Mouse (Mus musculus) embryonic facial prominence, embryonic 15.5 days (tissue): ENCODE data around the gene Tsc22d3. TPM values are rescaled to one million over a fixed set of nuclear protein-coding genes. Genes with fewer than 3 reads are reported as not detected.

Experiments used
- ATAC-seq: fragments of 200-750 bp; cut with Nextera tagmentation; 2 replicates; pipeline ENCODE4 v1.8.0; 2017; ENCODE audit warnings: low read depth, moderate TSS enrichment; ENCODE audit not compliant: insufficient number of reproducible peaks, low FRiP score, low TSS enrichment
- H3K27ac ChIP-seq: fragments of 300-500 bp; sonication (generic); replicated peaks from 2 replicates; pipeline ENCODE4 v1.5.1; 2015; ENCODE audit warnings: mild to moderate bottlenecking, inconsistent platforms
- H3K27me3 ChIP-seq: fragments of 300-500 bp; sonication (generic); 2 replicates; pipeline ENCODE4 v1.6.1; 2015; ENCODE audit warnings: inconsistent platforms
- H3K36me3 ChIP-seq: fragments of 300-500 bp; sonication (generic); 2 replicates; pipeline ENCODE4 v1.6.1; 2015; ENCODE audit warnings: mild to moderate bottlenecking, inconsistent platforms
- H3K4me1 ChIP-seq: fragments of 300-500 bp; sonication (generic); 2 replicates; pipeline ENCODE4 v1.6.1; 2015; ENCODE audit warnings: inconsistent platforms
- H3K4me2 ChIP-seq: fragments of 300-500 bp; sonication (generic); replicated peaks from 2 replicates; pipeline ENCODE4 v1.6.1; 2015; ENCODE audit warnings: mild to moderate bottlenecking, inconsistent platforms
- H3K4me3 ChIP-seq: fragments of 300-500 bp; sonication (generic); replicated peaks from 2 replicates; pipeline ENCODE4 v1.5.1; 2015; ENCODE audit warnings: mild to moderate bottlenecking, inconsistent platforms
- H3K9ac ChIP-seq: fragments of 300-500 bp; sonication (generic); 2 replicates; pipeline ENCODE4 v1.6.1; 2015; ENCODE audit warnings: inconsistent platforms
- H3K9me3 ChIP-seq: fragments of 300-500 bp; sonication (generic); replicated peaks from 2 replicates; pipeline ENCODE4 v1.6.1; 2016; ENCODE audit warnings: inconsistent platforms
- WGBS: fragments of 180-500 bp; shearing (Covaris S2); methylation state at CpG from one replicate; pipeline ENCODE4 v1.1.7; 2015; 5-methylcytosine and 5-hydroxymethylcytosine counted together
- polyA plus RNA-seq: library from polyadenylated mRNA; unstranded; fragments of >200 nt; fragmentation: Nextera tagmentation; extraction: Ambion mirVana; gene quantifications from 2 replicates; pipeline ENCODE4 v1.2.1, GENCODE M21; 2015

Gene Tsc22d3
- polyA plus RNA-seq, 1 experiment from 2014 or later, result 129 TPM

DNA sequence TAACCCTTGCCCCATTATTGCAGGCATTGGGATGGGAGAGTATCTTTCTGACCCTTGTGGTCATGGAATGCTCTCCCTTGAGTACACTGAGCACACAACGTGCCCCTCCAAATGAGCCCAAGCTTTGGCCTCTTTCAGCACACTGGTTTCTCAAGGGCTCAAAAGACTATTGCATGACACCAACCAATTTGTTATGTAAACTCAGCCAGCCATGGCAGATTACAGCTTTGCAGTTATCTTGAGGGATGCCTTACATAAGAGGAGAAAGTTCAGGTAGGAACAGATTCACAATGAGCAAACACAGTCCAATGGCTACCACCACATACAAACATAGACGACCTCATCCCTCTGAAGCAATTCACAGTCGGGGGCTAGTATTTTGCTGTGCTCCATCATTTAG lies 9.3 kb downstream of the Tsc22d3 start:
- Histone ChIP-seq H3K4me1 (no peaks in the 10 kb centered on the region), H3K4me2 (no peak overlapping the region), H3K27me3 (peaks cover 21% of the 10 kb centered on the region), H3K27ac (no peak overlapping the region), H3K9me3 (no peaks in the 10 kb centered on the region), H3K36me3 (no peaks in the 10 kb centered on the region), H3K4me3 (no peak overlapping the region), H3K9ac (no peak overlapping the region)
- no peak for ATAC-seq
- WGBS, result 71% methylated on average over 3 of the region's 3 CpGs

DNA sequence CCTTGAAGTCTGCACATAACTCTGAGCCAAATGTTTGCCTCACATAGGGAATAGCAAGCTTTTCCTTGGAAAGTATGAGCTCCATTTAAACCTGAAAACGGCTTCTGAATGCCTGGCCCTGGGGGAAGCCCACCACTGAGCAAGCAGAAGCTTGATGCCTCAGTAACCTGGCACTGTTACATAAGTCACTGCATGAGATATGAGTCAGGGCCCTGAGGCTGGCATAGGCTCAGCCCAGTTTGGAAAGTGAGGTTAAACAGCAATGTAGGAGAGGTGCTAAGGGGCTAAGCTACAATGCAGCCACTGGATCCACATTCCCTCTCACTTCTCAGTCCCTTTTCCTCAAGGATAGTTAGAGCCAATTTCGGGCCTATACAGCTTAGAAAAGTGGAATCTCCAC lies 10.3 kb downstream of the Tsc22d3 start:
- WGBS, result 56% methylated on average over 2 of the region's 2 CpGs
- Histone ChIP-seq H3K4me3 (no peak overlapping the region), H3K9ac (no peak overlapping the region), H3K9me3 (no peaks in the 10 kb centered on the region), H3K4me2 (no peak overlapping the region), H3K36me3 (no peaks in the 10 kb centered on the region), H3K27me3 (peaks cover 24% of the 10 kb centered on the region), H3K27ac (no peak overlapping the region), H3K4me1 (no peaks in the 10 kb centered on the region)
- no peak for ATAC-seq

- peaks cover 25% of the 10 kb centered on the region for H3K27me3 ChIP-seq
- no peak for ATAC-seq
- H3K4me2 ChIP-seq, result no peak overlapping the region
- no peak overlapping the region for H3K9ac ChIP-seq
- H3K27ac ChIP-seq, result no peak overlapping the region
- H3K36me3 ChIP-seq, result no peaks in the 10 kb centered on the region
- no peaks in the 10 kb centered on the region for H3K4me1 ChIP-seq
- no peaks in the 10 kb centered on the region for H3K9me3 ChIP-seq
- no peak overlapping the region for H3K4me3 ChIP-seq
- 63% methylated on average over 4 of the region's 4 CpGs for WGBS
These were observed 11.2 kb downstream of the Tsc22d3 start for GRCm38 (mm10) chrX:140589194-140589751.

- WGBS, result 72% methylated on average over 5 of the region's 5 CpGs
- ATAC-seq, result no peak
- H3K4me3 ChIP-seq, result no peak overlapping the region
These were observed 11.9 kb downstream of the Tsc22d3 start for GRCm38 (mm10) chrX:140588534-140588933.

GRCm38 (mm10) chrX:140580416-140580815 lies 20.0 kb downstream of the Tsc22d3 start:
- ATAC-seq, result no peak
- WGBS, result 70% methylated on average over 3 of the region's 3 CpGs
- H3K4me3 ChIP-seq, result no peak overlapping the region
- H3K9ac ChIP-seq, result no peak overlapping the region
- H3K9me3 ChIP-seq, result no peaks in the 10 kb centered on the region
- H3K36me3 ChIP-seq, result no peaks in the 10 kb centered on the region
- H3K27ac ChIP-seq, result no peak overlapping the region
- peaks cover 36% of the 10 kb centered on the region for H3K27me3 ChIP-seq
- H3K4me2 ChIP-seq, result no peak overlapping the region
- H3K4me1 ChIP-seq, result no peaks in the 10 kb centered on the region

More at GRCm38 (mm10) chrX:140588534-140588933, 11.9 kb downstream of the Tsc22d3 start:
- Histone ChIP-seq H3K27ac (no peak overlapping the region), H3K4me1 (no peaks in the 10 kb centered on the region), H3K9me3 (no peaks in the 10 kb centered on the region), H3K9ac (no peak overlapping the region), H3K27me3 (peaks cover 30% of the 10 kb centered on the region), H3K36me3 (no peaks in the 10 kb centered on the region), H3K4me2 (no peak overlapping the region)

DNA sequence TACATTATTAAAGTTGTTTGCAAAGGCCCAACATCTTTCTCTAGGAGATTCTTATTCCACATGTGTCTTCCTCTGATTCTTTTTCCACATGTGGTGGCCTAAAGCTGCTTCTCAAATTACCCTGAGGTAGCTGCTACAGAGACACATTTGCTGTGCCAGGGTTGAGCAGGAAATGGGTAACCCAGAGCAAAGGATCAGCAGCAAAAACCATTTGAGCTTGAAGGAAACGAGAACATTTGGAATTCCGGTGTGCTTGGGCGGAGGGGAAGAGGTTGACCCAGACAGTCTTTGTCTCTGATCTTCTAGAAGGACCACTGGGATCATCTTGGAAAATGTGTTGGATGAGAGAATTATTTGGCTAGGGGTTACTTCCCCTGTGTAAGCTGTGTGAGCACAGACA lies 24.8 kb downstream of the Tsc22d3 start:
- WGBS, result 53% methylated on average over 3 of the region's 3 CpGs
- H3K9ac ChIP-seq, result no peak overlapping the region
- H3K4me3 ChIP-seq, result no peak overlapping the region
- H3K9me3 ChIP-seq, result no peaks in the 10 kb centered on the region
- no peak for ATAC-seq
- no peaks in the 10 kb centered on the region for H3K36me3 ChIP-seq
- H3K4me1 ChIP-seq, result no peaks in the 10 kb centered on the region
- H3K27me3 ChIP-seq, result peaks cover 30% of the 10 kb centered on the region
- no peak overlapping the region for H3K4me2 ChIP-seq
- no peak overlapping the region for H3K27ac ChIP-seq

DNA sequence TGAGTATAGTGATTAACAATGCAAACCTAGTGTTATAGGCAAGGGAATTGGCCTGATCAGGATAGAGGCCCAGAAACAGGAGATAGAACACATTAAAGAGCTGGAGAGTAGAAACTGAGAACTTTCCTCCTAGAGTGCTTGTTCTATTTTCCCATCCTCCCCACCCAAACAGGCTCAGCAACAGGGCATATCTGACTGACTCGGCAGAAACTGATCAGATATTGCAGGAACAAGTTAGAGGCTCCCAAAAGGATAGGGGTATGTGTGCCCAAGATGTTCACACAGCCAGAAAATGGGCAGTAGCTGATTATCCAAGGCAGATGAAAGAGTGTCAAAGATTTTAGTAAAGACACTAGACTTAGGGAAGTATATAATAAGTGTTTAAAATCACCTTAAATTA lies 25.3 kb downstream of the Tsc22d3 start:
- 39% methylated on average over 1 of the region's 1 CpGs for WGBS
- Histone ChIP-seq H3K36me3 (no peaks in the 10 kb centered on the region), H3K9ac (no peak overlapping the region), H3K4me1 (no peaks in the 10 kb centered on the region), H3K27ac (no peak overlapping the region), H3K4me3 (no peak overlapping the region), H3K27me3 (peaks cover 28% of the 10 kb centered on the region), H3K4me2 (no peak overlapping the region), H3K9me3 (no peaks in the 10 kb centered on the region)
- ATAC-seq, result no peak

DNA sequence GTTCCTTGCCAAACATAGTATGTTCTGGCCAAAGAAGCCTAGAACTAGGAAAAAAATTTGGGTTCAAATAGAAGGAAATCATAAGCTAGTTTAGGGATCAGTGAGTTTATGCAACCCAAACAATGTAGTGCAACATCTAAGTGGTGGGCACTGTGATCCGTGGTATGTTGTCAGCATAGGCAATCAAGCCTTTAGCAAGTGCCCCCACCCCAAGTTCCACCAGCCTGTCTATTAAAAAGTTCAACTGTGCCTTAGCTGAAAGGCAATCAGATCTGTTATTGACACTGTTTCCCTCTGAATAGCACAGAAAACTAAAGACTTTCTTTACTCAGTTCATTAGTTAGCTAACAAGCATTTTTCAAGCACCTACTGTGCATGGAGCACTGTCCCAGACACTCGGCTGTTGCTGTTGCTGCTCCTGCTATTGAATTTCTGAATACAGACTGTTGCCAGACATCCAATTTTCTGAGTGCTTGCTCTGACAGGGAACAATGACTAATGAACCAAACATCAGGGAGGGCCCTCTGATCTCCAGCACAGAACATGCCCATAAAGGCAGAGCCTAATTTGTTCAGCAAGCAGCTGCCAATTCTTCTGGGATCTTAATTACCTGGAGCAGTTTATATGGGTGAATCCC lies 27.6 kb downstream of the Tsc22d3 start:
- 39% methylated on average over 2 of the region's 2 CpGs for WGBS
- H3K27me3 ChIP-seq, result peaks cover 23% of the 10 kb centered on the region

DNA sequence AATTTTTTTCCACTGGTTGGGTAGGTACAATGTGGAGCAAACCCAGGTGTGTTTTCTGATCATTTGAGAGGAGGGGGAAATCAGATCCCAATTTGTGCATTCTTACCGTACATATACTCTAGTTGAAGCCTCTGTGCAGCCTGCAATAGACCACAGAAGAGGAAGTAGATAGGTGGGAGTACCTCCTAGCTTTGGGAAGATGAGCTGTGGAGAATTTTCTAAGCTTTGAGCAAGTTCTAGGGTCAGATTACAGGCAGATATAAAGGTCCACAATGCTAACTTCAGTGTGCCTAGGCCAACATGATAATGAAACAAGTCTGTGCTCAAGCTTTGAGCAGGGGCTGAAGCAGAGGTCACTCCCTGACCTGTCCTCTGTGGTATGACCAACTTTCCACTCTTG lies 30.9 kb downstream of the Tsc22d3 start:
- peaks cover 18% of the 10 kb centered on the region for H3K27me3 ChIP-seq
- H3K9me3 ChIP-seq, result no peaks in the 10 kb centered on the region
- H3K27ac ChIP-seq, result no peak overlapping the region
- no peak for ATAC-seq
- 68% methylated on average over 1 of the region's 1 CpGs for WGBS
- H3K4me1 ChIP-seq, result no peaks in the 10 kb centered on the region
- no peaks in the 10 kb centered on the region for H3K36me3 ChIP-seq
- no peak overlapping the region for H3K9ac ChIP-seq
- H3K4me3 ChIP-seq, result no peak overlapping the region
- H3K4me2 ChIP-seq, result no peak overlapping the region

More for the DNA sequence above, 27.6 kb downstream of the Tsc22d3 start:
- no peaks in the 10 kb centered on the region for H3K36me3 ChIP-seq
- H3K4me1 ChIP-seq, result no peaks in the 10 kb centered on the region
- no peak overlapping the region for H3K4me3 ChIP-seq
- no peak overlapping the region for H3K27ac ChIP-seq
- no peak for ATAC-seq
- H3K9ac ChIP-seq, result no peak overlapping the region
- no peaks in the 10 kb centered on the region for H3K9me3 ChIP-seq
- H3K4me2 ChIP-seq, result no peak overlapping the region

DNA sequence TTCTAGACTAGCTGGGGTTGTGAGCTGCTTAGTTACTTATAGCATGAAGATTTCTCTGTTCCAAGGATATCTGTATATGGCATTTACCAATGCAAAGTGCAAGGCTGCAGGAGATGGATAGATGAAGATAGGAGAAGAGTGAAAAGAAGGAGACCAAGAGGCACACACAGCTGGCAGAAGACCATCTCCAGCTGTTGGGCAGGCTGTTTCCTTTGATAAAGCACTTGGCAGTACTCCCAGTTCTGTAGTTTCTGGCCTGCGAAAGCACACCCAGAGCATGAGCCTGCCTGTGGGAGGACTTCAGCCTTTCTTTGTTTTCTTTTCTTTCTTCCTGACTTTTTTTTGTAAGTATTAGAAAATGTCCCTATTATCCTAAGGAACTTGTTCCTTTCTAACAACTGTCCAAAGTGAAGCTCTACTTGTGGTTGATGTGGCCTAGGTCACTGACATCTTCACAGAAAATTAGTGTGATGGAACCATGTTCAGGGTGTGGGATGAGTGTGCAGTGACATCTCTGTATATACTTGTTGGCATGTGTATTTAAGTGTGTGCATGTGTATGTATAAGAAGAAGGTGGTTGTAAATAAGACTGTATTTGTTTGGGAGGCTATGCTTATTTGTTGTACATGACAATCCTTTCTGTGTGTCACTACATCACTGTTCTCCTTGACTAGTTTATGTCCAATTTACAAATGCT lies 32.6 kb downstream of the Tsc22d3 start:
- H3K27me3 ChIP-seq, result peaks cover 17% of the 10 kb centered on the region
- no peaks in the 10 kb centered on the region for H3K36me3 ChIP-seq
- no peak overlapping the region for H3K4me3 ChIP-seq
- no peaks in the 10 kb centered on the region for H3K4me1 ChIP-seq
- no peak overlapping the region for H3K27ac ChIP-seq
- no peak overlapping the region for H3K9ac ChIP-seq
- ATAC-seq, result no peak
- H3K9me3 ChIP-seq, result no peaks in the 10 kb centered on the region
- no peak overlapping the region for H3K4me2 ChIP-seq
- 72% methylated on average over 1 of the region's 1 CpGs for WGBS

GRCm38 (mm10) chrX:140565759-140566158 lies 34.7 kb downstream of the Tsc22d3 start:
- H3K36me3 ChIP-seq, result no peaks in the 10 kb centered on the region

More at GRCm38 (mm10) chrX:140565759-140566158, 34.7 kb downstream of the Tsc22d3 start:
- no peaks in the 10 kb centered on the region for H3K9me3 ChIP-seq
- H3K4me1 ChIP-seq, result no peaks in the 10 kb centered on the region
- no peak overlapping the region for H3K9ac ChIP-seq
- 76% methylated on average over 2 of the region's 2 CpGs for WGBS
- no peak overlapping the region for H3K27ac ChIP-seq
- H3K4me2 ChIP-seq, result no peak overlapping the region
- no peak overlapping the region for H3K4me3 ChIP-seq
- peaks cover 12% of the 10 kb centered on the region for H3K27me3 ChIP-seq
- ATAC-seq, result no peak
